Mouse (Mus musculus) liver, embryonic 14.5 days (tissue): Measurements from ENCODE around the gene Klhl29.

Experiments
- CTCF ChIP-seq: IDR thresholded peaks from 2 replicates; pipeline ENCODE4 v1.5.1; 2016; ENCODE audit warnings: antibody characterized with exemption, low read depth, control low read depth
- EP300 ChIP-seq: IDR thresholded peaks from 2 replicates; pipeline ENCODE4 v1.6.1; 2016; ENCODE audit warnings: antibody characterized with exemption, low read depth

DNA sequence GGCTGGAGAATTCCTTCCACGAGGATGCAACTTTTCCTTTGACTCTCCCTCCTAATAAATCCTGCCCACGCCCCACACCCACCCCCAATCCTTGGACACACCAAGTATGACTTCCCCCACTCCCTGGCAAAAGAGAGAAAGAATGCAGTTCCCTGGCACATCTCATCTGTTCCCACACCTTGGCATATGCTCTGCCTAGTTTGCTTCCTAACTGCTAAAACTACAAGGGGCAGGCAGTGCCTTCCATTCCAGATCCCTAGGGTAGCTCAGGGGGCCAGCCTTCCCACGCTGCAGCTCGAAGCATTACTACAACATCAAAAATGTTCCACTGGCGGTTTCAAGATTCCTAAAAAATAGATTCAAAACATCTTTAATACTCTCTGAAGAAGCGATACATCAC lies 212.8 kb downstream of the Klhl29 start:
- TF ChIP-seq CTCF, result no peak
- TF ChIP-seq EP300, result no peak
